Mouse (Mus musculus) megakaryocyte progenitor cell, adult 5-6 weeks (primary cell): Measurements from ENCODE around the gene Tspo2. TPM values are rescaled to one million over a fixed set of nuclear protein-coding genes. Genes with fewer than 3 reads are reported as not detected.

Experiments
- ATAC-seq: replicated peaks from 2 replicates; pipeline ENCODE4 v1.8.0; 2016; ENCODE audit warnings: mild to moderate bottlenecking, moderate TSS enrichment, inconsistent platforms; ENCODE audit not compliant: poor library complexity
- total RNA-seq, 2 experiments: library from RNA; stranded (forward) in 1 of 2; stranded (reverse) in 1 of 2; fragments of 157-497, 149-512 nt in 1 of 2; fragments of 200-1000 nt in 1 of 2; gene quantifications; 2 replicates each; pipeline versions ENCODE4 v1.2.3 to v1.2.4; 2015 to 2017

The Tspo2 gene
- total RNA-seq, 2 experiments from 2014 or later, result 4.2 to 18.8 TPM

GRCm38 (mm10) chr17:48451753-48452444 is 577 bp upstream of the Tspo2 start:
- ATAC-seq, result 0 out of 2 replicates have a peak, but pooled peaks have one; percentile 1

DNA sequence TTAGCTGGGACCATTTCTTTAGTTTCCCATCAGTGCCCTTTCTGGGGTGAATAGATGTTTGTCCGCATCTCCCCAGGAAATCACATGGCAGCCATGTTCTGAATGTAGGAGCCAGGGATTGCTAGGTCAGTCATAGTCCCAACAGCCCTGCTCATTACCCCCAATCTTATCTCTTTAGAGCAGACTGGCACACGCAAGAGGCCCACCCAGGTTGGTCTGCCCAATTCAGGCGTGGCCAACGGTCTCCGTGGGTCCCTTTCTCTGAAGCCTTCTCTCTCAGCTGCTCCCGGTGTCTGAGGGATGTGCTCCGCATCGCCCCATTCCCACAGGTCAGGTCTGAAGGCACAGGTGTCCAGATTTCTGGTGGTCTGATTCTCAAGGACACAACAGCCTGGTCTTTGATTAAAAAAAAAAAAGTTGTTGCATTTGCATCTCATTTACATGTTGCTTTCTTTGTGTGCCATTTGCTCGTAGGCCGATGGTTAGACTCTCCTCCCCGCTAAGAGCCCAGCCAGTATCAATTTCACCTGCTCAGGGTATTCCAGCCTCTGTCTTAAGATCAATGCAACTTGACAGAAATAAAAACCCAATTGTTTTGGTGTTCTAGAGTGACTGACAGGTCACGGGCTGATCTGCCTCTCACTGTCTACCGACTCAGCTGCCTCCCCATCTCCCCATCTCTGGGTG is 513 bp downstream of the Tspo2 start:
- ATAC-seq, result peak; percentile 70

DNA sequence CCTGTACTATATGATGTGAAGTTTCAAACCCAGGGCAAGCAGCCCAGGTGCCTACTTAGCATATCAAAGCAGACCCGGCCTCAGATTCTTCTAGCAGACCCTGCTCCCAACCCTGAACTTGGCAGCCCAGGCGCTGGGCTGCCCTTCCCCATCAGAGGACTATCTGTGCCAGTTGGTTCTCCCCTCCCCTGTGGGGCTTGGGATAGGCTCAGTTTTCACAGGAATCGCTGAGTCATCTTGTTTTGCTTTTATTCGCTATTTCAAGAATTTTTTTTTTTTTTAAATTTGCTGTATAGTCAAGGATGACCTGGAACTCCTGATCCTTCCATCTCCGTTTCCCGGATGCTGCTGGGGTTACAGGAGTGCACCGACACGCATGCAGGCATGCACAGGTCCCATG is 3.6 kb downstream of the Tspo2 start:
- ATAC-seq, result peak; percentile 24

- no peak for ATAC-seq
These were observed 7.7 kb downstream of the Tspo2 start for GRCm38 (mm10) chr17:48443542-48444145.

DNA sequence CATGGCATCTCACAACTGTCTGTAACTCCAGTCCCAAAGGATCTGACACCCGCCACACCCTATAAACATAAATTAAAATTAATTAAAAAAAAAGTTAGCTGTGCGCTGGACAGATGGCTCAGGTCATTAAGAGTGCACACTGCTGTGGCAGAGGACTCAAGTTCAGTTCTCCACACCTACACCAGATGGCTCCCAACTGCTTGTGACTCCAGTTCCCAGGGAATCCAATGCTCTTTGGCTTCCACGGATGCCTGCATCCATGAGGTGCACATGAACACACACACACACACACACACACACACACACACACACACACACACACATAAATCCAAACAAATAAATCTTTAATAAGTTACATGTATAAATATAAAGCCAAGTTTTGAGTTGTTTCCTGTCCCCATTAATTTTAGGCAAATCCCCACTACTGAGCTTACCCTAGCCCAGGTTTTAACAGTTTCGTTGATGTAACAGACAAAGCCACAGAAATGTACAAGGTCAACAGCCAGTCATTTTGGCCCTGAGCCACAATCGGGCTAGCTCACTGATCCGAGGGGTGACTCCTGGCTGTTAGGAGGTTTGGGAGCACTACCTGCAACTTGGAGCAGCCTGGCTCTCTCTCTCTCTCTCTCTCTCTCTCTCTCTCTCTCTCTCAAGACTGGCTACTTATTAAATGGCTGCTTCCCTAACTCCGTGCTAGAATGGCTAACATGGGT is 8.4 kb downstream of the Tspo2 start:
- ATAC-seq, result no peak

GRCm38 (mm10) chr17:48437421-48437911 is 13.9 kb downstream of the Tspo2 start:
- ATAC-seq, result no peak

DNA sequence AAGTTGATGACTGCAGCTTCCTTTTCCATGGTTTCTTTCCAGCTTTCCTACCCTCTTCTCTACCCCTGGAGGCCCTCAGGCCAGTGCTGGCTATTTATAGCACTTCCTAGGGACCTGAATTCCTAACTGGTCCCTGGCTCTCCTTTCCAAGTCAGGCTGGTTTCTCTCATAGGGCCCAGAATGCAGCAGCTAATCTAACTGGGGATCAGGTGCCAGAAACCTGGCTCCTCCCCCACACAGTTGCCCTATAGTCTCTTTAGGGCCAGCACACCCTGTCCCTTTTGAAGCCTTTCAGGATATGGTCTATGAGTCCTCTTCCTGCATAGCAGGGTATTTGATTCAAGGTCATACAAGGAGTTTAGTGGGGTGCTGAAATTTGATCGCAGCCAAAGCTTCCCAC is 14.8 kb downstream of the Tspo2 start:
- no peak for ATAC-seq

- no peak for ATAC-seq
These were observed 16.8 kb downstream of the Tspo2 start for GRCm38 (mm10) chr17:48434479-48434878.

DNA sequence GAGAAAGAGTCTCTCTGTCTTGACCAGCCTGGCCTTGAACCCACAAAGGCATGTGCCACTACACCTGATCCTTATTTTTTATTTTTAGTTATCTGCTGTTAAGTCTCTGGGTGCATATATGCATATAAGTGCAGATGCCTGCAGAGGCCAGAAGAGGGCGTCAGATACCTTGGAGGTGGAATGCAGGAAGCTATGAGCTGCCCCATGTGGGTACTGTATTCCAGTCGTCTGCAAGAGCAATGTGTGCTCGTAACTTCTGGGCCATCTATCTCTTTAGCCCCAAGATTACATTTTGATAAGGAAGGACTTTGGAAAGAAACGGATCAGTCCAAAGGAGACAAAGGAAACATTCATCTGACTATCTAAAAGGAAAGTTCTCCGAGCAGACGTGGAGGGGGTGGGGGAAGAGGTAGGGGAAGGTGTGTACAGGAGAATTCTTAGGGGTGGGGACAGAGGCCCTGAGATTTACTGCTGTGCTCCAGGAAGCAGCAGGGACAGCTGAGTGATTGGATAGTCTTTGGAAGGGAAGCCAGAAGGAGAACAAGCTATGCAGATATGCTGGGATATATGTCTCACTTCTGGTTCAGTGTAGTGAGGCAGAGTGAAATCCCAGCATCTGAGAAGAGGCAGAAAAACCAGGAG is 17.5 kb downstream of the Tspo2 start:
- ATAC-seq, result peak; percentile 59

- no peak for ATAC-seq
These were observed 18.2 kb downstream of the Tspo2 start for GRCm38 (mm10) chr17:48433006-48433655.

- ATAC-seq, result peak; percentile 30
These were observed 19.0 kb downstream of the Tspo2 start, which contains the start of gene Apobec2 for GRCm38 (mm10) chr17:48432158-48432980. Gene Apobec2 (minus strand): TSS chr17:48432930.

DNA sequence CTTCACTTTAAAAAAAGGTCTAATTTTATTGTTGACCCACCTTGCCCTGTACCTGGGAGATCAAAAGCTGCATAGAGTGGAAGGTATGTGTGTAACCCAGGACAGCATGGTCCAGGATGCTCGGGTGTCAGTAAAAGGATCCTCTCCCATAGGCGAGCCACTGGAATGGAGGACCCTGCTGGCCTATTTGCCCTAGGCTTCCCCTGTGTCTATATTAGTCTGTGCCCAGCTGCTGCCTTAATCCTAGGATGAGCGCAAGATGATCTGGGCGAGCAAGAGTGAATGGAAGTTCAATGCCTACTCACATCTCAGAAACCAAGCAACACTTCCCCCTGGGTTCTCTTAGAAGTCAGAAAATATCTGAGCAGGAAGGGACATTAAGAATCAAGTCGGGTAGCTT is 20.3 kb downstream of the Tspo2 start:
- no peak for ATAC-seq

DNA sequence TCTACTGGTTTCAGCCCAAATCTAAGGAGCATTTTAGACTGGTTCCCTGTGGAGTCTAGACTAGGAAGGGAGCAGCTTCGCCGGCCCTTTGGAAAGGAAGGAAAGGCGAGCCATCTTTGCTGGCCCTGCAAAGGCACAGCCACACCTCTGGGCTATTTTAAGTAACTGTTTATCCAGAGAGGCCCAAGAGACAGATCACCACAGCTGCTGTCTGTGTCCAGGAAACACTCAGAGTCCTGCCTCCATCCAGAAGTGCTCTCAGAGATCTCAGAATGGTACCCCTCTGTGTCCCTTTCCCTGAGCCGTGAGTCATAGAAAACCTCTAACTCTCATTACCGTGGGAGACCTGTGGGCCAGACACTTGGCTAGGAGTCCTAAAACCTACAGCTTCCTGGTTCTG is 20.9 kb downstream of the Tspo2 start:
- ATAC-seq, result no peak

GRCm38 (mm10) chr17:48427852-48428530 is 23.3 kb downstream of the Tspo2 start:
- ATAC-seq, result peak; percentile 35

DNA sequence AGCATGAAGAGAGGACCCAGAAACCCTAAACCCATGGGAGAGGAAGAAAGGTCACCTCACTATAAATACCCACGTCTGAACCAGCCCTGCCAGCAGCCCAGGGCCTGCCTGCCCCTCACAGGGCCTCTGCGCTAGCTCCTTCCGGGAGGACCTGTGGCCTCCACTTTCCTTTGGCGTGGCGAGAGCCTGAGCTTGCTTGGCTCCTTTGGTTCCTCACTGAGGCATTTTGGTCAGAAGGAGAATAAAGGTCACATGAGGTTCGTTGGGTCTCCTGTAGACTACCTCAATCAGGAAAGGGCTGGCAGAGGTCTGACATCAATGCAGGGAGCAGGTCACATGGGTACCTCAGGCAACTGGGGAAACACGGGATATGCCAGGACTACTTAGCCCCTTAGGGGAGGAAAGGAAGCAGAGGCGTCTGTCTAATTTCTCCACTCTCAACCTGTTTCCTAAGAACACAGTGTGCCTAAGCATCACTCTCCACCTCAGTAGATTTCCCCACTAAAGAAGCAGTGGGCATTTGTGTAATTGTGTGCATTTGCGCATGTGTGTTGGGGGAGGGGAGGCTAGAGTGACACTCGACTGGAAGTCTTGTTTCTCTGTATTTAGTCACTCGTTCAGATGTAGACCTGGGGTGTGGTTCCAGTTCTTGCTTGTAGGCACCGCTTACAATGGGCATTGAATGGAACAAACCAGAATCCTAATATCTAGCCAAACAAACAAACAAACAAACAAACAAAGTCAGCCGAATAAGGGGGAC is 24.2 kb downstream of the Tspo2 start:
- no peak for ATAC-seq

DNA sequence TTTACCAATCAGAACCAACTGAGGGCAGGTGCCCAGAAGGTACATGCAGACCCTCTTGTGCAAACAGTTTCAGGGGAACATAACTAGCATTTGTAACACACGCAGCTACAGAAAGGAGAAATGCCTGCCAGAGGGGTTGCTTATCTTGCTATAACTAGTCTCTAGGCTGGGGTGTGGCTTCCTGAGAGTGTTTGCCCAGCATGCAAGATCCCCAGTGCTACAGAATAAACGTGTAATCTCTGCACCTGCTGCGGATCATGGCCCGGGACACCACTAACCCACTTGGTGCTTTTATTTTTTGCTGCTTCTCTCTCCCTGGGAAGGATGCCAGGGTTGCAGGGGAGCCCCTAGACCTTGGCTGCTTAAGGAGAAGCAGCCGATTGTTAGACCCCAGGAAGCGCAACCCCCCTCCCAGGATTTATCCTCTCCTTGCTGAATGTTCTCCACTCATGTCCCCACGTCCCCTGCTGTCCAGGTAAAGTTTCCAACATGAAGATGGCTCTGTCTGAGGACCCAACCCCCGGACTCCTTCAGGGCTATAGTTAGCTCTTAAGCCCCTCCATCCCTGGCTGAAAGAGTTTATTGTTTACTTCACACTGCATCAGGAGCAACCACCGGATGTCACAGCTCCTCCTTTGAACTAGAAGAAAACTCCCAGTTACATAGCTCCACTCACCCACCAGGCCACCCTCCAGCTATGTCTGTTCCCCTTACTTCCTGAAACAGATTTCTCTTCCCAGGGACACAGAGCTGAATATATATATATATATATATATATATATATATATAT is 25.3 kb downstream of the Tspo2 start:
- ATAC-seq, result peak; percentile 85

GRCm38 (mm10) chr17:48424237-48424636 is 27.1 kb downstream of the Tspo2 start:
- no peak for ATAC-seq
